Mouse (Mus musculus) stomach, embryonic 15.5 days (tissue): ENCODE measurements around the gene Glra2. TPM values are rescaled to one million over a fixed set of nuclear protein-coding genes. Genes with fewer than 3 reads are reported as not detected.
"Not testable (repeated sequence)": the region's sequence is repeated elsewhere in the genome, so short reads cannot be mapped to it uniquely, and the experiment has no call there.

Experiments used
- ATAC-seq: fragments of 200-750 bp; cut with Nextera tagmentation; 2 replicates; pipeline ENCODE4 v1.8.0; 2017; ENCODE audit warnings: low read depth, moderate number of reproducible peaks, moderate TSS enrichment; ENCODE audit not compliant: insufficient read depth, low FRiP score
- H3K27ac ChIP-seq: fragments of 300-500 bp; sonication (generic); 2 replicates; pipeline ENCODE4 v1.5.1; 2015; ENCODE audit warnings: mild to moderate bottlenecking, inconsistent platforms
- H3K27me3 ChIP-seq: fragments of 300-500 bp; sonication (generic); replicated peaks from 2 replicates; pipeline ENCODE4 v1.6.1; 2015; ENCODE audit warnings: inconsistent platforms
- H3K36me3 ChIP-seq: fragments of 300-500 bp; sonication (generic); 2 replicates; pipeline ENCODE4 v1.6.1; 2015; ENCODE audit warnings: inconsistent platforms
- H3K4me1 ChIP-seq: fragments of 300-500 bp; sonication (generic); 2 replicates; pipeline ENCODE4 v1.6.1; 2015; ENCODE audit warnings: inconsistent platforms
- H3K4me2 ChIP-seq: fragments of 300-500 bp; sonication (generic); 2 replicates; pipeline ENCODE4 v1.6.1; 2015; ENCODE audit warnings: mild to moderate bottlenecking, inconsistent platforms
- H3K4me3 ChIP-seq: fragments of 300-500 bp; sonication (generic); replicated peaks from 2 replicates; pipeline ENCODE4 v1.5.1; 2015; ENCODE audit warnings: inconsistent platforms
- H3K9ac ChIP-seq: fragments of 300-500 bp; sonication (generic); 2 replicates; pipeline ENCODE4 v1.6.1; 2015; ENCODE audit warnings: inconsistent platforms
- H3K9me3 ChIP-seq: fragments of 300-500 bp; sonication (generic); 2 replicates; pipeline ENCODE4 v1.6.1; 2016; ENCODE audit warnings: inconsistent platforms
- WGBS: fragments of 180-500 bp; shearing (Covaris S2); methylation state at CpG from one replicate; pipeline ENCODE4 v1.1.7; 2015; 5-methylcytosine and 5-hydroxymethylcytosine counted together
- polyA plus RNA-seq: library from polyadenylated mRNA; unstranded; fragments of >200 nt; fragmentation: Nextera tagmentation; extraction: Ambion mirVana; gene quantifications from 2 replicates; pipeline ENCODE4 v1.2.1, GENCODE M21; 2015

Gene Glra2
- 0.09 and 0.10 TPM in 2 replicates for polyA plus RNA-seq

- no peak for ATAC-seq
- Histone ChIP-seq H3K9me3 (no peaks in the 10 kb centered on the region), H3K36me3 (no peaks in the 10 kb centered on the region), H3K9ac (no peak within 1 kb of the TSS), H3K4me2 (peak within 1 kb of the TSS; percentile 50), H3K27me3 (no peaks in the 10 kb centered on the region), H3K4me3 (peak within 1 kb of the TSS; percentile 27; the same call in 1 of the 2 replicates), H3K27ac (no peak within 1 kb of the TSS), H3K4me1 (no peaks in the 10 kb centered on the region)
- 16% methylated on average over 12 of the region's 12 CpGs for WGBS
These were observed at the start of gene Glra2 for GRCm38 (mm10) chrX:165326939-165327698. Gene Glra2, minus strand, starts transcription at chrX:165327393.

- no peaks in the 10 kb centered on the region for H3K4me1 ChIP-seq
- no peak for ATAC-seq
- no peak overlapping the region for H3K27ac ChIP-seq
- no peak overlapping the region for H3K4me2 ChIP-seq
- H3K36me3 ChIP-seq, result no peaks in the 10 kb centered on the region
- H3K27me3 ChIP-seq, result no peaks in the 10 kb centered on the region
- WGBS, result 60% methylated on average over 1 of the region's 1 CpGs
- H3K9ac ChIP-seq, result no peak overlapping the region
- H3K4me3 ChIP-seq, result no peak overlapping the region
- H3K9me3 ChIP-seq, result no peaks in the 10 kb centered on the region
These were observed 35.6 kb upstream of the Glra2 start for GRCm38 (mm10) chrX:165362798-165363197.

- Histone ChIP-seq H3K4me3 (no peak overlapping the region), H3K9me3 (no peaks in the 10 kb centered on the region), H3K9ac (no peak overlapping the region), H3K4me2 (no peak overlapping the region), H3K27ac (no peak overlapping the region), H3K27me3 (no peaks in the 10 kb centered on the region), H3K36me3 (no peaks in the 10 kb centered on the region), H3K4me1 (no peaks in the 10 kb centered on the region)
- 85% methylated on average over 5 of the region's 5 CpGs for WGBS
- no peak for ATAC-seq
These were observed 17.4 kb upstream of the Glra2 start for GRCm38 (mm10) chrX:165344611-165345010.

DNA sequence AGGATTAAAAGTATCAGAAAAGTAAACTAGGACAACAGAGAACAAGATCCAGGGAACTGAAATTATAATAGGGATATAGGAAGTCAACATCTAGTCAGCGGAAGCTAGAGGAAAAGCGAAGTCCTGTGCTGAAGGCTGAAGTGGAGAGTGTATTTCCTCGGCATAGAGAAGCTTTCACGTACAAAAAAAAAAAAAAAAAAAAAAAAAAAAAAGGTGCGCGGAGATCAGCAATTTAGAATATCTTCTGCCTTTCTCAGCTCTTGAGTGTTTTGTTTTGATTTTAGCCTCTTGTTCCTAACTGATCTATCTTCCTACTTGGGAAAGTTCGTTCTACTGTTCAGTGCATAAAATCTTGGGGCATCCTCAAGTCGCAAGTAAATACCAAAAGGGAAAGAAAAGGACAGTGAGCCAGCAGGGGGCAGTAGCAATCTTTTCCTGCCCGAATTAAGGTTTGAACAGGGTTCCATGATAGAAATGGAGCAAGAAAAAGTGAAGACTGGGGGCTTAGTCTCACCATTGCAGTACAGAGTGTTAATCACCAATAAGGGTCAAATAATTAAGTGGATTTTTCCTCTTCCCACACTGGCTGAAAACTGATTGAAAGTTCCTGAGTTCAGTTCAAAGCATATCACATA is 623 bp upstream of the Glra2 start:
- no peak overlapping the region for H3K27ac ChIP-seq
- no peak for ATAC-seq
- WGBS, result 9% methylated on average over 9 of the region's 9 CpGs
- H3K9ac ChIP-seq, result no peak overlapping the region
- no peaks in the 10 kb centered on the region for H3K36me3 ChIP-seq
- no peaks in the 10 kb centered on the region for H3K27me3 ChIP-seq
- H3K4me2 ChIP-seq, result peak overlapping the region; percentile 50
- no peaks in the 10 kb centered on the region for H3K9me3 ChIP-seq
- no peaks in the 10 kb centered on the region for H3K4me1 ChIP-seq
- peak overlapping the region; percentile 27; the same call in 1 of the 2 replicates for H3K4me3 ChIP-seq

DNA sequence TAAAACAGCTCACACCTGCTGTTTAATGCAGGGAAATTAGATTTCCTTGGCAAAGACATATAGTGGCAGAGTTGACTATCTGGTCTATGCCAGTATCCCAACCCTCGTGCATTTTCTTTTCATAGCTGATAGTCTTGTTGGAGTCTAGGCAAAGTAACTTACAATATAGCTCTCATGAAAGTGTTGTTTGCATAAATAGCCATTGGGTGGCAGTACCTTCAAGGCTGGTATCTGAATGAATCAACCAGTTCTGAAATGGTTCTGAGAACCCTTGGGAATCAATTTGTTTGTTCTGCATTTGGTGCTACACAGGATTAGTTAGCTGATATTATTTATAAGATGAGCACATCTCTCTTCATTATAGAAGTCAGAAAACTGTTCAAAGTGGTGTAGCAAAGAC is 133.6 kb downstream of the Glra2 start:
- Histone ChIP-seq H3K4me2 (no peak overlapping the region), H3K4me1 (no peaks in the 10 kb centered on the region), H3K9ac (no peak overlapping the region), H3K27ac (no peak overlapping the region), H3K9me3 (no peaks in the 10 kb centered on the region), H3K27me3 (no peaks in the 10 kb centered on the region), H3K4me3 (no peak overlapping the region), H3K36me3 (no peaks in the 10 kb centered on the region)
- ATAC-seq, result no peak
- WGBS, result 70% methylated on average over 1 of the region's 1 CpGs

GRCm38 (mm10) chrX:165191170-165191569 is 136.0 kb downstream of the Glra2 start:
- WGBS, result 28% methylated on average over 1 of the region's 1 CpGs
- Histone ChIP-seq H3K27ac (no peak overlapping the region), H3K4me2 (no peak overlapping the region), H3K27me3 (no peaks in the 10 kb centered on the region), H3K4me1 (no peaks in the 10 kb centered on the region), H3K36me3 (no peaks in the 10 kb centered on the region), H3K9ac (no peak overlapping the region), H3K4me3 (no peak overlapping the region), H3K9me3 (no peaks in the 10 kb centered on the region)
- ATAC-seq, result peak; percentile 47; the same call in 1 of the 2 replicates

- not testable (repeated sequence) for ATAC-seq, H3K4me1 ChIP-seq, H3K36me3 ChIP-seq, H3K9me3 ChIP-seq, H3K4me2 ChIP-seq, H3K4me3 ChIP-seq, H3K9ac ChIP-seq, H3K27ac ChIP-seq, H3K27me3 ChIP-seq
- WGBS, result 87% methylated on average over 2 of the region's 2 CpGs
These were observed 144.2 kb downstream of the Glra2 start for GRCm38 (mm10) chrX:165182948-165183347.

GRCm38 (mm10) chrX:165156549-165156948 is 170.6 kb downstream of the Glra2 start:
- Histone ChIP-seq H3K4me1 (no peaks in the 10 kb centered on the region), H3K4me2 (no peak overlapping the region), H3K36me3 (no peaks in the 10 kb centered on the region), H3K9ac (no peak overlapping the region), H3K9me3 (no peaks in the 10 kb centered on the region), H3K27me3 (no peaks in the 10 kb centered on the region), H3K4me3 (no peak overlapping the region), H3K27ac (no peak overlapping the region)
- no peak for ATAC-seq
- 84% methylated on average over 1 of the region's 1 CpGs for WGBS

DNA sequence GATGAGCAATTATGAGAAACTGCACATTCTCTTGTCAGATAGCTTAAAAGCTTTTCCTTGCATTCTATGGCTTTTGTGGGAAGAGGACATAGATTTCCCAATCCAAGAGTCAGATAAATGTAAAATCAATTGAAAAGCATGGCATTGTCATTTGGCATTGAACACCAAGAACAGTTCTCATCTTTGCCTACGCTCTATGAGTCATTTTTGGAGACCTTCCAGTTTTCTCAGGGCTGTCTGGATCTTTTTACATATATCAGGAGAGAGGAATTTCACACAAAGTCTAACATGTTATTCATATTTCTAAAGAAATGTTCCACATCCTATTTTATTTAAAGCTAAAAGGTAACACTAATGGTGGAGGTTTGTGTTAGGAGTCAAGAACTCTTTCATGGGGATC is 223.0 kb downstream of the Glra2 start:
- Histone ChIP-seq H3K4me3 (no peak overlapping the region), H3K27me3 (no peaks in the 10 kb centered on the region), H3K36me3 (no peaks in the 10 kb centered on the region), H3K4me1 (no peaks in the 10 kb centered on the region), H3K9me3 (no peaks in the 10 kb centered on the region), H3K9ac (no peak overlapping the region), H3K27ac (no peak overlapping the region), H3K4me2 (no peak overlapping the region)
- ATAC-seq, result no peak
- WGBS, result 72% methylated on average over 1 of the region's 1 CpGs
